Mouse (Mus musculus) liver, embryonic 15.5 days (tissue): ENCODE results near the gene Nsun6. TPM values are rescaled to one million over a fixed set of nuclear protein-coding genes. Genes with fewer than 3 reads are reported as not detected.

Experiments used
- ATAC-seq: fragments of 200-750 bp; cut with Nextera tagmentation; 2 replicates; pipeline ENCODE4 v1.8.0; 2017; ENCODE audit warnings: moderate number of reproducible peaks, mild to moderate bottlenecking, moderate library complexity; ENCODE audit not compliant: insufficient read depth
- H3K27ac ChIP-seq: fragments of 300-500 bp; sonication (generic); replicated peaks from 2 replicates; pipeline ENCODE4 v1.5.1; 2015; ENCODE audit warnings: mild to moderate bottlenecking, inconsistent platforms
- H3K27me3 ChIP-seq: fragments of 300-500 bp; sonication (generic); 2 replicates; pipeline ENCODE4 v1.6.1; 2015; ENCODE audit warnings: mild to moderate bottlenecking, inconsistent platforms
- H3K36me3 ChIP-seq: fragments of 300-500 bp; sonication (generic); replicated peaks from 2 replicates; pipeline ENCODE4 v1.6.1; 2015; ENCODE audit warnings: moderate library complexity, mild to moderate bottlenecking, inconsistent platforms
- H3K4me1 ChIP-seq: fragments of 300-500 bp; sonication (generic); replicated peaks from 2 replicates; pipeline ENCODE4 v1.6.1; 2015; ENCODE audit warnings: inconsistent platforms
- H3K4me2 ChIP-seq: fragments of 300-500 bp; sonication (generic); 2 replicates; pipeline ENCODE4 v1.6.1; 2015; ENCODE audit warnings: moderate library complexity, mild to moderate bottlenecking, inconsistent platforms
- H3K4me3 ChIP-seq: fragments of 300-500 bp; sonication (generic); replicated peaks from 2 replicates; pipeline ENCODE4 v1.5.1; 2015; ENCODE audit warnings: mild to moderate bottlenecking, inconsistent platforms
- H3K9ac ChIP-seq: fragments of 300-500 bp; sonication (generic); 2 replicates; pipeline ENCODE4 v1.6.1; 2015; ENCODE audit warnings: moderate library complexity, mild to moderate bottlenecking, inconsistent platforms
- H3K9me3 ChIP-seq: fragments of 300-500 bp; sonication (generic); replicated peaks from 2 replicates; pipeline ENCODE4 v1.6.1; 2016; ENCODE audit warnings: inconsistent platforms
- WGBS: fragments of 180-500 bp; shearing (Covaris S2); methylation state at CpG from one replicate; pipeline ENCODE4 v1.1.7; 2015; ENCODE audit warnings: mixed read lengths; ENCODE audit not compliant: insufficient replicate concordance; 5-methylcytosine and 5-hydroxymethylcytosine counted together
- polyA plus RNA-seq: library from polyadenylated mRNA; unstranded; fragments of >200 nt; fragmentation: Nextera tagmentation; extraction: Ambion mirVana; gene quantifications from 2 replicates; pipeline ENCODE4 v1.2.1, GENCODE M21; 2015

Gene Nsun6
- polyA plus RNA-seq, 1 experiment from 2014 or later, result 4.5 TPM

DNA sequence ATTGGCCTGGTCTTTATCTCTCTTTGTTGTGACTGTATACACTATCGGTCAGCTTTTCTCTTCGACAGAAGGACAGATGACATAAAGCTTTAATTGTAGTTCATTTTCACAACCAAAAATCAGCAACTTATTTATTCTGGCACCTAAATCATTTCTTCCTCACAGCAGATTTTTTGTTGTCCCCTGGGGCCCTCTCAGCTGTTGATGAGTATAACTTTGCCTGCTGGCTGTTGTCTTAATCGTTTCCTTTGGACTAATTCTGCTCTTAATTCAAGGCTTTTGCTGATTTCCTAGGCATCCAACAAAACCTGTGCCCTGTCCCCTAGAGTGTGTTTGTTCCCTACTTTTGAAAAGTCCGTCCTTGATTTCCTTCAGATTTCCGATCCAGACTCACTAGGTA, 3.4 kb upstream of the Nsun6 start:
- Histone ChIP-seq H3K27me3 (no peaks in the 10 kb centered on the region), H3K9me3 (no peaks in the 10 kb centered on the region), H3K4me1 (peaks cover 24% of the 10 kb centered on the region), H3K4me3 (no peak overlapping the region), H3K9ac (no peak overlapping the region), H3K4me2 (no peak overlapping the region), H3K27ac (no peak overlapping the region), H3K36me3 (no peaks in the 10 kb centered on the region)
- 78% methylated on average over 5 of the region's 5 CpGs for WGBS
- no peak for ATAC-seq

DNA sequence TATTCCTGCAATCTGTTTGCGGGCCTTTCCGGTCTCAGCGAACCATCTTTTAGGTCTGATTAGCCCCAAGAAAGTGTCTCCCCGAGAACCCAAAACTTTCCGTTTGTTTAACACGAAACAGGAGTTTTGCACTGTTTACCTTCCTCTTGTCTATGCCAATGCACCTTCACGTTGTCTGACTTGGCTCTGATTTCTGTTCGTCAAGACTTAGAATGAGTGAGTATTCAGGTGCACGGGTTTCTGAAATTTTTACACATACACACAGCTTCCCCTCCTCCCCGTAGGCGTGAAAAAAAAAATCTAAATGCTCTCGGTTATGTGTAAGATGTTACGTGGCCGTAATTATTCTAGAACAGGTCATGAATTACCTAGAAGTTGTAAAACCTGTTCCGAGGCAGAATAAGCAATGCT, 877 bp upstream of the Nsun6 start:
- Histone ChIP-seq H3K4me1 (peaks cover 21% of the 10 kb centered on the region), H3K4me2 (peak overlapping the region; percentile 92), H3K9me3 (no peaks in the 10 kb centered on the region), H3K27ac (peak overlapping the region; percentile 85), H3K27me3 (no peaks in the 10 kb centered on the region), H3K36me3 (no peaks in the 10 kb centered on the region), H3K9ac (peak overlapping the region; percentile 87), H3K4me3 (peak overlapping the region; percentile 97)
- ATAC-seq, result no peak
- WGBS, result under 1% methylated on average over 15 of the region's 15 CpGs

DNA sequence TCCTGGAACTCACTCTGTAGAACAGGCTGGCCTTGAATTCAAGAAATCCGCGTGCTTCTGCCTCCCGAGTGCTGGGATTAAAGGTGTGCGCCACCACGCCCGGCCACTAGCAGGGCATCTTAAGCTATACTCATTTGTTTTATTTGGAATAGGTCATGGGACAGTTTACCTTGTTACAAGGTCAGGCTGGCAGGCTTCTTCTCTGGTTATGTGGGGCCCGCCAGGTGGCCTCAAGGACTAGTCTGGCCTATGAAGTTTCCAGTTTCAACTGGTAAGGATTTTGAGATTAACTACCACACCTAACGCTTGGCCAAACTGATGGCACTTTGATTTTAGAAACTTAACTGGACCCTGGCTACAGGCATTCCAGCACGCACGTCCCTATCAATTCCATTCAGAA, 373 bp downstream of the Nsun6 start:
- Histone ChIP-seq H3K4me3 (peak overlapping the region; percentile 97), H3K4me1 (peaks cover 26% of the 10 kb centered on the region), H3K36me3 (no peaks in the 10 kb centered on the region), H3K27ac (peak overlapping the region; percentile 85), H3K4me2 (peak overlapping the region; percentile 92), H3K9ac (peak overlapping the region; percentile 84), H3K9me3 (no peaks in the 10 kb centered on the region), H3K27me3 (no peaks in the 10 kb centered on the region)
- 33% methylated on average over 10 of the region's 10 CpGs for WGBS
- peak; percentile 10 for ATAC-seq

DNA sequence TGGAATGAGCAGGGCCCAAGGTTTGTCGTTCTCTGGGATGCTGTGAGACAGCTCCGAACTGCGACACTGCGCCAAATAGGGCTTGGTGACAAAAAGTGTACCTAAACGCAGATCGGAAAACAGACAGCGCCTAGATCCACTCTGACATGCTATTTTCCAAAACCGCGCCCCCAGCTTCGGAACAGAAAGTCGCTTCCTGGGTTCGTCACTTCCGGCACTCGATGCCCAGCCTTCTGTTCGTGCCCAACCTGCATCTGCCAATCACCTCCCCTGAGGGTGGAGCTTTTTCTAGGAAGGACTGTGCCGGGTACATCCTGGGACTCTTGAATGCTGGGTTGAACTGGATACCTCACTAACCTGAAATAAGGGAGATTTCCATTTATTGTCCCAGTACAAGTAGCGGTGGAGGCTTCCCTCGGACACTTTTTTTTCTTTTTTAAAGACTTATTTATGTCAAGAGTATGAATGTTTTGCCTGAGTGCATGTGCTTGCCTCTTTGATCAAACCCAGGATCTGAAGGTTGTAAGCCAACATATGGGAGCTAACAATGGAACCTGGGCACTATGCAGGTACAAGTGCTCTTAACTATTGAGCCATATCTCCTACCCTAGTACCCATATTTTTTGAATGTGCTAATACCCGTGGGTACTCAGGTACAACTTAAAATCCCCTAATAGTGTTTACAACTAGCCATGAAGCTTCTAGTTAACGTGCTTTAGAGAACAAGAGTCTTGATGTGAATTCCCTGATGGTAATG, 5.6 kb downstream of the Nsun6 start, which contains the start of gene Arl5b:
Arl5b (plus strand) TSS at position 279 of the 757 bp plus-strand sequence.
- Histone ChIP-seq H3K4me3 (peak within 1 kb of the TSS; percentile 67), H3K4me2 (peak within 1 kb of the TSS; percentile 72), H3K9ac (peak within 1 kb of the TSS; percentile 70), H3K27ac (peak within 1 kb of the TSS; percentile 82), H3K36me3 (no peaks in the 10 kb centered on the region), H3K9me3 (no peaks in the 10 kb centered on the region), H3K4me1 (peaks cover 16% of the 10 kb centered on the region), H3K27me3 (no peaks in the 10 kb centered on the region)
- peak; percentile 98 for ATAC-seq
- WGBS, result 7% methylated on average over 20 of the region's 20 CpGs

DNA sequence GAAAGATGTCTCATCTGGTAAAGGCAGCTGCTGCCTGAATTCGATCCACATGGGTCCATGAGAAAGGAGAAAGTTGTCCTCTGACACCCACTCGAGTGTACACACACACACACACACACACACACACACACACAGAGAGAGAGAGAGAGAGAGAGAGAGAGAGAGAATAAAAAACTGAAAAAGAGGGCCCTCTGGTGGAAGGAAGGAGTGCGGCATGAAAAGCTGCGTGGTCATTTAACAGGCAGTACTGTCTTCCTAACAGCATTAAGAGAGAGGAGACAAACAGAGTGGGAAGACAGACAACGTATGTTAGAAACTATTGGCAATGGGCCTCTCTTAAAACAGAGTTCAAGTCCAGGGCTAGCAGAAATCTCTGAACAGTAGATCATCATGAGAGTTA, 14.5 kb downstream of the Nsun6 start:
- no peak for ATAC-seq
- H3K9me3 ChIP-seq, result no peaks in the 10 kb centered on the region
- no peak overlapping the region for H3K4me3 ChIP-seq
- no peaks in the 10 kb centered on the region; the same call in 1 of the 2 replicates for H3K36me3 ChIP-seq
- no peak overlapping the region for H3K4me2 ChIP-seq
- no peaks in the 10 kb centered on the region for H3K27me3 ChIP-seq
- no peak overlapping the region for H3K9ac ChIP-seq
- 52% methylated on average over 5 of the region's 5 CpGs for WGBS
- H3K27ac ChIP-seq, result no peak overlapping the region
- H3K4me1 ChIP-seq, result no peaks in the 10 kb centered on the region

DNA sequence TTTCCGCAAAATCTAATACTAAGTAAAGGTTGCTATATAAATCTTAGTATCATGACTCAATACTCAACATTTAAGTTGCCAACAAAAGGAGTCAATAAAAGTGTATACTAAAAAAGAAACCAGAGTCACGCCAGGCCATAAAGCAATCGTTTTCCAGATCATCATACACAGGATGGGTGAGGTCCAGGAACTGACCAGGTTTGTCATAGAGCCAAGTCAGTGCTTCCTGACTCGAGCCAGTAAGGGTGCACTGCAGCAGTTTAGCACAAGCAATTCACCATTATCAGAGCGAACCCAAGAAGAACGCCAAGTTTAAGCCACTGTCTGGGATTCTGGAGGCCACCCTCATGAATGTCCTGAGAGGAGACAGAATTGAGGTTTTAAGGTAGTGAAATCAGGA, 16.2 kb downstream of the Nsun6 start:
- WGBS, result 75% methylated on average over 6 of the region's 6 CpGs

DNA sequence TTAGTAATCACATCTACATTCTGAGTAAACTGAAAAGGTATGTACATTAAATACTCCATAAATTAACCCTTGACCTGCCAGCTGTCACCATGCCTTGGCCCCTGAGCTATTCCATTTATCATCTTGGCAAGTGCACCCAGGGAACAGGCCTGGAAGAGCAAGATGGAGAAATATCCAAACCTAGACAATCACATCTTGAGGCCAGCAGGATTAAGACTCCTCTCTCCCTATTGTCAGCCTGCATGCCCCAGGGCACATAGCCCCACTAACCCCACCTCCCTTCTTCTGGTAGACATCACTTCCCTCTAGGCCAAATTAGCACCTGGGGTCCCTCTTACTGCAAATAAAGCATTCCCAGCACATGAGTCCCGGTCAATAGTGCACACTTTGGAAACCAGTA, 27.1 kb downstream of the Nsun6 start:
- Histone ChIP-seq H3K27me3 (no peaks in the 10 kb centered on the region), H3K4me2 (no peak overlapping the region), H3K36me3 (peaks cover 4% of the 10 kb centered on the region; the same call in 1 of the 2 replicates), H3K9me3 (no peaks in the 10 kb centered on the region), H3K4me3 (no peak overlapping the region), H3K4me1 (no peaks in the 10 kb centered on the region), H3K27ac (no peak overlapping the region), H3K9ac (no peak overlapping the region)
- WGBS, result 68% methylated on average over 1 of the region's 1 CpGs
- ATAC-seq, result no peak

More for the DNA sequence above, 16.2 kb downstream of the Nsun6 start:
- Histone ChIP-seq H3K9ac (no peak overlapping the region), H3K27ac (no peak overlapping the region), H3K4me3 (no peak overlapping the region), H3K36me3 (no peaks in the 10 kb centered on the region; the same call in 1 of the 2 replicates), H3K27me3 (no peaks in the 10 kb centered on the region), H3K4me2 (no peak overlapping the region), H3K4me1 (no peaks in the 10 kb centered on the region), H3K9me3 (no peaks in the 10 kb centered on the region)
- ATAC-seq, result no peak

DNA sequence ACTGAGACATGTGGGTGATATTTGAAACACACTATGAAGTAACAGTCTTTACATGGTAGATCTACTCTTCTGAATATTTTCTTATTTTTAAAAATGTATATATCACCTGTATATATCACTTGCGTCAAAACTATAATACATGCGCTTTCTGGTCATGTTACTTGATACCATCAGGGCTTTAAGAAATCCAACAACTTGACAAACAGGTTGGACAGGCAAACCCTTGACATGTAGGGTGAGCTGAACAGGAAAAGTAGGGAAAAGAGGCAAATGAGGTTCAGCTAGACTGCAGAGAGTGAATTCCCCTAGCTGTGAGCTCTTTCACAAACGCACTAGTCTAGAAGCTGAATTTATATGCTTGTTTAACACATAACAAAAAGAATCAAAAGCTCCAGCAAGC, 28.1 kb downstream of the Nsun6 start:
- 81% methylated on average over 3 of the region's 3 CpGs for WGBS
- H3K4me1 ChIP-seq, result no peaks in the 10 kb centered on the region

DNA sequence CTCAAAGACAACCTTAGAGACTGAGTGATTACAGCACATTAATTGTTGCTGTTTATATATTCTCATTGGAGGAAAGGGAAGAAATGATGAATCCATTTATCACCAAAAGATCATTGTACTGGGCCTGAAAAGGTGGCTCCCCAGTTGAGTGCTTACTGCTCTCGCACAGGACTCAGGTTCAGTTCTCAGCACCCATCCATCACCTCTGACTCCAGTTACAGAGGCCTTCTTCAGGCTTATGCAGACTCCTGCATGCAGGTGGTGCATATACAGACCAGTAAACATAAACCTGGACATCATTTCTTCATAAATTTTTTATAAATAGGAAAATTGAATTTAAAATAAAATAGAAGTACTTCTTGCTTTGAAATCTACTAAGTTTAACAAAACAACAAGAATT, 46.8 kb downstream of the Nsun6 start:
- H3K27me3 ChIP-seq, result no peaks in the 10 kb centered on the region
- H3K27ac ChIP-seq, result no peak overlapping the region
- no peaks in the 10 kb centered on the region for H3K36me3 ChIP-seq
- 84% methylated on average over 1 of the region's 1 CpGs for WGBS
- no peaks in the 10 kb centered on the region for H3K9me3 ChIP-seq
- no peak for ATAC-seq
- H3K4me3 ChIP-seq, result no peak overlapping the region
- H3K4me1 ChIP-seq, result no peaks in the 10 kb centered on the region
- no peak overlapping the region for H3K9ac ChIP-seq
- H3K4me2 ChIP-seq, result no peak overlapping the region

More for the DNA sequence above, 28.1 kb downstream of the Nsun6 start:
- H3K27me3 ChIP-seq, result no peaks in the 10 kb centered on the region
- no peak overlapping the region for H3K4me2 ChIP-seq
- no peaks in the 10 kb centered on the region for H3K9me3 ChIP-seq
- ATAC-seq, result no peak
- H3K4me3 ChIP-seq, result no peak overlapping the region
- H3K27ac ChIP-seq, result no peak overlapping the region
- peaks cover 4% of the 10 kb centered on the region; the same call in 1 of the 2 replicates for H3K36me3 ChIP-seq
- H3K9ac ChIP-seq, result no peak overlapping the region

DNA sequence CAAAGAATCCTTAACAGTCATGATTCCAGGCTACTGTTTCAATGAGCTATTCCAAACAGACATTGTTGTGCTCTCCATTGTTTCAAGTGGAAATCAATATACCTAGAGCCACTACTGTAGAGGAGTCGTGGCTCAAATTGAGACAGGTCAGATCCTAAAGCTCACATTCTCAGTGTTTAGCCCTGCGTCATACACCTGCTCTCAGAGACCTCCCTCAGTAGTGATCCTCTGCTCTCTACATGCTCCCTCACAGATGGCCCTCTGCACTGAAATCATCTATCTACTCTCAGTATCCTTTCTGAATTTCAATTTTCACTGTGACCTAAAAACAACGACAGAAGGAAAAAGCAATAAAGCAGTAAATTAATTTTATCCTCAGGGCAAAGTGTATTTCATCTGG, 47.3 kb downstream of the Nsun6 start:
- H3K27me3 ChIP-seq, result no peaks in the 10 kb centered on the region
- ATAC-seq, result no peak
- 80% methylated on average over 3 of the region's 3 CpGs for whole genome bisulfite sequencing
- H3K4me1 ChIP-seq, result no peaks in the 10 kb centered on the region
- H3K4me3 ChIP-seq, result no peak overlapping the region
- no peak overlapping the region for H3K27ac ChIP-seq
- no peaks in the 10 kb centered on the region for H3K9me3 ChIP-seq
- no peak overlapping the region for H3K4me2 ChIP-seq
- H3K36me3 ChIP-seq, result no peaks in the 10 kb centered on the region
- no peak overlapping the region for H3K9ac ChIP-seq

DNA sequence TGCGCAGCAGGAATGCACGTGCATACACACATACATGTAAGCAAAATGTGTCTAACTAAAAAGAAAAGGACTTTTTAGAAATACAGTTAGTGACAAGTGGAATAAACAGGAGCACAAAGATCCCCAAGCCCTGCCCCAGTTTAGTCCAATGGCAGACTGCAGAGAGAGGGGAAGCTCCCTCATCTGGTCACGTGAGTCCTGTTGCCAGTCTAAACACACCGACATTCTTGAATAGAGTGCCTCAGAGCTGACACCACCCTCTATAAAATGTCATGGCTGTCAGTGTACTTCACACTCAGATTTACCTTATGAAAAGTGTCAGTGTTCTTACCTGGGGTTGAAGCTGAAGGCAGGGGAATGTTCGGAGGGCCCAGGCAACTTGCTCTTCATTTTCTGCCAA, 57.0 kb downstream of the Nsun6 start:
- Histone ChIP-seq H3K9me3 (no peaks in the 10 kb centered on the region), H3K9ac (no peak overlapping the region), H3K27me3 (no peaks in the 10 kb centered on the region), H3K36me3 (no peaks in the 10 kb centered on the region), H3K4me1 (no peaks in the 10 kb centered on the region), H3K4me3 (no peak overlapping the region), H3K27ac (no peak overlapping the region), H3K4me2 (no peak overlapping the region)
- WGBS, result 73% methylated on average over 5 of the region's 5 CpGs
- ATAC-seq, result no peak

DNA sequence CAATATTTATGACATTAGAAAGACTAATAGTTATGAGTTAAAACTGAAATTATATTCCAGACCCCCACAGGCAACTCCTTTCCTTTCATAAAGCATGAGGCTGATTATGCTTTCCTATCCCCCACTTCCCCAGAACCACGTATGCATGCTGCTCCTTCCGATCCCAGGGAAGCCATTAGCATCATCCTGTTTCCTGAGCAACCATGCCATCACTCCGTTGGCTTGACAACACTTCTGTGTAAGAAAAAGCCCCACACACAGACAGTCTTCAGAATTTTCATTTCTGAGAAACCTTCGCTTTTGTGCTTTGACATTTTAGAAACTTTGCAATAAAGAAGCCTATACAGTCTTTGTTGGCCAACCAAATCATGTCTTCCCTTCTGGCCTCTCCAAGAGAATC, 58.8 kb downstream of the Nsun6 start:
- 73% methylated on average over 4 of the region's 4 CpGs for WGBS
- no peak overlapping the region for H3K9ac ChIP-seq
- no peak overlapping the region for H3K4me3 ChIP-seq
- H3K4me1 ChIP-seq, result no peaks in the 10 kb centered on the region
- H3K27me3 ChIP-seq, result no peaks in the 10 kb centered on the region
- H3K4me2 ChIP-seq, result no peak overlapping the region
- no peaks in the 10 kb centered on the region for H3K9me3 ChIP-seq
- no peak for ATAC-seq
- no peaks in the 10 kb centered on the region for H3K36me3 ChIP-seq
- no peak overlapping the region for H3K27ac ChIP-seq
